Mouse (Mus musculus): Measurements from ENCODE around the gene Vps26b.

The Vps26b gene

GRCm38 (mm10) chr9:26993118-26993517, 36.7 kb downstream of the Vps26b start:
- DNase-seq, result no peak

GRCm38 (mm10) chr9:26990181-26990580, 39.7 kb downstream of the Vps26b start:
- no peak for DNase-seq

GRCm38 (mm10) chr9:26985668-26986277, 44.1 kb downstream of the Vps26b start:
- DNase-seq, result no peak

- DNase-seq, result no peak
Observed at GRCm38 (mm10) chr9:26985090-26985613, 44.7 kb downstream of the Vps26b start.

- no peak for DNase-seq
Observed at GRCm38 (mm10) chr9:26978776-26979175, 51.1 kb downstream of the Vps26b start.

GRCm38 (mm10) chr9:26977754-26978153, 52.1 kb downstream of the Vps26b start:
- DNase-seq, result no peak
